Mouse (Mus musculus) kidney, adult 9 months (tissue): ENCODE data around the gene Oaz2.
A peak's percentile ranks its signal among the peaks of the same experiment; 100 is the strongest.
"Not testable (repeated sequence)": the region's sequence is repeated elsewhere in the genome, so short reads cannot be mapped to it uniquely, and the experiment has no call there.

ENCODE experiments used
- DNase-seq: peaks from one replicate; pipeline ENCODE4 v3.0.0; 2022

The Oaz2 gene

DNA sequence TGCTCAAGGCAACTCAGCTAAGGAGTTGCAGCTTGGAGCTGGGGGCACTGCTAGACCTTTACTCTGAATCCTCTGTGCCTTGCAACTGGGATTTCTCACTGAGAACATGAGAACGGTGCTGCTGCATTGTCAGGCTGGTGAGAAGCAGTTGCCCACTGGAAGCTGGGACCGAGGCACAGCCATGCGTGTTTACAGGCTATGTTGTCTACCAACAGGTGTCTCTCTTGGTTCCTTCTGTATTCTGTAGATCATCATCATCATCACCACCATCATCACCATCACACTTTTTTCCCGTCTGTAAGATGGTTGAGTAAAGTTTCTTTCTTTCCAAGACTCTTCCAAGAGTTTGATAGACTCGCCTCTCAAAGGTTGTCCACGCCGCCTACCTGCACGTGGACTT lies at the start of gene Oaz2:
Oaz2 (plus strand) TSS at position 301 of the 400 bp plus-strand sequence.
- no peak for DNase-seq

- DNase-seq = no peak
Observed at GRCm38 (mm10) chr9:65619311-65619710, 48.5 kb upstream of the Oaz2 start.

- no peak for DNase-seq
Observed at GRCm38 (mm10) chr9:65621196-65621595, 46.6 kb upstream of the Oaz2 start.

DNA sequence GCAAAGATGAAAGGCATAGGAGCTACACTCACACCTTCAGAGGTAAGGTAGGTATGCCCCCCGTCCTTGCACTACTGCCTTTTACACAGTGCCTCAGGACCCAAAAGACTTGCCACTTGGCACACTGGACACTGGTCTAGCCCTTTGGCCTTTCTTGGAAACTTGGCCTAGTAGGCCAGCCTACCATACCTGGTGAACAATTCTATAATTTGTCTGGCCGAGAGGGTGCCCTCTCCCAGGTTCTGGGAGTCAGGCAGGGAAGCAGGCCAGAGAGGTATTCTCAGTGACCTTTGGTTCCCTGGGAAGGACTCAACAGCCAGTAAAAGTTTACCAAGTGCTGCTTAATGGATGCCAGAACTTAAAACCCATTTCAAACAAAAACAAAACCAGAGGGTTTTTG lies 46.1 kb upstream of the Oaz2 start:
- peak; percentile 93 for DNase-seq

DNA sequence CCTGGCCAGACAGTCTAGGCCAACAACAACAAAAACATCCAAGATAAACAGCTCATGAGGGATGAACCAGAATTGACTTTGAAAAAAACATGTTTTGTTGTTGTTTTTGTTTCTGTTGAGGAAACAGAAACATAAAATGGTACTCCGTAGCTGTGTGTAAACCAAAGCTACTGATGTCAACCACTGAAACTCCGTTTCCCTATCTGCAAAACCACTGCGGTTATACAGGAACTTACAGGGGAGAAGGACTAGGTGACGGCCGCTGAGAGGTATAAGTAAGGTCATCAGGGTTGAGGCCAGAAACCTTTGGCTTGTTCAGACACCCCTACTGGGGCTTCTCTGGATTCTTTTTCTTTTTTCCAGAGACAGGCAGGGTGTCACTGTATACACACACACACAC lies 45.0 kb upstream of the Oaz2 start:
- no peak for DNase-seq

GRCm38 (mm10) chr9:65624266-65624665 lies 43.5 kb upstream of the Oaz2 start:
- peak; percentile 45 for DNase-seq

GRCm38 (mm10) chr9:65629025-65629766 lies 38.6 kb upstream of the Oaz2 start, which contains the start of gene Rbpms2:
TSS of gene Rbpms2 (plus strand) at chr9:65629648.
- DNase-seq = peak; percentile 75

GRCm38 (mm10) chr9:65629767-65630630 lies 37.8 kb upstream of the Oaz2 start:
- DNase-seq = peak; percentile 75

DNA sequence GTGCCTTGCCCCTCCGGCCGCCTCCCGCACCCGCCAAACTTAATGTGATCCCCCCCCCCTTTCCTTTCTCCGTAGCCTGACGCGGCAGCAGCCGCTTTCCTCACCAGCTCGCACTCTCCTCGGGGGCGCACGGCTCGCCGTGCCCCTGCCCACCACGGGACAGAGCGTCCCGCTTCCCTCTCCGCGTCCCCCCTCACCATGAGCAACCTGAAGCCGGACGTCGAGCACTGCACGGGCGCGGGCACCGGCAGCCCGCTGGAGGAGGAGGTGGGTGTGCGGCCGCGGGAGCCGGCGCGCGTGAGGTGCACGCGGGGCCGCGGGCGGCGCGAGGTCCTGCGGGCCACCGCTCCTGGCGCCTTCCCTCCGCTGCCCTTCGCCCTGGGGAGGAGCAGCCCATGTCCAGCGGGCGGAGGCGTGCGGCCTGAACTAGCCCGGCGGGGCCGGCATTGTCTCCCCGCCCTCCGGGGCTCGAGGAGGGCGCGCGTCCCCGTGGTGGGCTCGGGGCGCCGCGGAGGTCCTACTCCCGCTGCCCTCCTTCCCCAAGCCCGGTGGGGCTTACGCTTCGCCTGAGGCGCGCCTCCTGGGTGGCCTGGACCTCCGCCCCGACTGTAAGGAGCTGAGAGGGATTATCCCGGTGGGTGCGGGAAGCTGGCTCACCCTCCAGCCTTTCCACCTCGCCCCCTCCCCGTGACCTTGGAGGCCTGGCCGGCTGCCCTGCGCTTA lies 37.0 kb upstream of the Oaz2 start:
- peak; percentile 76 for DNase-seq

DNA sequence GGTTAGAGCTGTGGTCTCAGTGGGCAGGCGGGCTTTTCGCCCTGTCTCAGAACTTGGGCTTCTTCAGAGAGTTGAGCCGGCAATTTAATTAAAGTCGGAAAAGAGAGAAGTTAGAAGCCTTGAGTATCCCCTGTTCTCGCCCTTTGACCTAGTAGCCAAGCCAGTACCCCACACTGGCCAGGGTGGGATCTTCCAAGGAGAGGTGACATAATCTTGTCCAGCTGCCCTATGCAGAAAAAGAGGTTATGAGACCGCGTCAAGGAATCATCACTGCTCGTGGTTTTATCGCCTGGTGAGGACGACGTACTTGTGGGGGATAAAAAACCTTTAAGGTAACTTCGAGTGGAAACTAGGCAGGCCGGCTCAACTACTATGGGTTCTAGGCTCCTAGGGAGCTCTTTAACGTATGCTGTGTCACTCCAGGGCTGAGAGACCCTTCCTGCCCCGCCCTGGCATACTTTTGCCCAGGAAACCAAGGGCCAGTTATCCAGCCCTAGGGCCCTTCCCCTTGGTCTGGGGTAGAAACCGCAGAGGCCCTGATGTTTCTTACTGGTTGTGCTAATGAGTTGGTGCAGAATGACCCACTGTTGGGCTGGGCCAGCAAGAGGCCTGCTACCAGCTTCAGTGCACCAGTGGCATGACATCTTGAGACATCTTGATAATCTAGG lies 36.3 kb upstream of the Oaz2 start:
- DNase-seq = no peak

GRCm38 (mm10) chr9:65635766-65636165 lies 32.0 kb upstream of the Oaz2 start:
- DNase-seq = no peak

DNA sequence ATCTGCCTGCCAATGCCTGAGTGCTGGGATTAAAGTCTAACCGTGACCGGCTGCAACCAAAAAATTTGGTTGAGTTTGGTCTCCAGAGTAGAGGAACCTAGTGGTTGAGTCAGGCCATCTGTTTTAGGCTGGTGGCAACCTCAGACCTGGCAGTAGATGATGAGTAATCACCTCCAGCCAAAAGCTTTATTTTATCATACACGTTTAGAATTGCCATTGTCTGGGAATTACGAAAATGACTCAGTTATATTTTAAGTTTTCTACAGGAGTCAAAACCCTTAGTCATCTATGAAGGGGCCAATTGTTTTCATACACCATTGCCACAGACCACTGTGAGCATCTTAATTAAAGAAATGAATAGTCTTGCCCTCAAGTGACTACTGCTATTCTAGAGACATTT lies 30.9 kb upstream of the Oaz2 start:
- DNase-seq = no peak

- peak; percentile 33 for DNase-seq
Observed at GRCm38 (mm10) chr9:65639065-65639464, 28.7 kb upstream of the Oaz2 start.

- DNase-seq = peak; percentile 44
Observed at GRCm38 (mm10) chr9:65640838-65641410, 26.9 kb upstream of the Oaz2 start.

- no peak for DNase-seq
Observed at GRCm38 (mm10) chr9:65641446-65642052, 26.3 kb upstream of the Oaz2 start.

- DNase-seq = no peak
Observed at GRCm38 (mm10) chr9:65642546-65642945, 25.3 kb upstream of the Oaz2 start.

DNA sequence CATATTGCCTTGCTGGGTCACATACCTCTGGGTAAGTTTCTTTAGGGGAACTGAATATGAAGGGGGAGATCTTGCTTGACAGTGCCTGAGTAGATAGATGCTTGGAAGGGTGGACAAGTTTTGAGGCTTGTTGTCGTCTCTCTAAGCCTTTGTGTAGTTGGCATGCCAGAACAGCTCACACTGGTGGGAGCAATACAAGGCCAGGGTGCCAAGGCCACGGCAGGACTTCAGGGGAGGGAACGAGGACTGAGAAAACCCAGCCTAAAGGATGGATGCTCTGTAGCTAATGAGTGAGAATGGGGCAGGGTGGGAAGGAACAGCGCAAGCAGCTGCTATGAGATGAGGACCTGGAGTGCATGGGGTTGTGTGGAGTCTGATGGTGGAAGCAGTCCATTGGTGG lies 22.8 kb upstream of the Oaz2 start:
- DNase-seq = no peak

DNA sequence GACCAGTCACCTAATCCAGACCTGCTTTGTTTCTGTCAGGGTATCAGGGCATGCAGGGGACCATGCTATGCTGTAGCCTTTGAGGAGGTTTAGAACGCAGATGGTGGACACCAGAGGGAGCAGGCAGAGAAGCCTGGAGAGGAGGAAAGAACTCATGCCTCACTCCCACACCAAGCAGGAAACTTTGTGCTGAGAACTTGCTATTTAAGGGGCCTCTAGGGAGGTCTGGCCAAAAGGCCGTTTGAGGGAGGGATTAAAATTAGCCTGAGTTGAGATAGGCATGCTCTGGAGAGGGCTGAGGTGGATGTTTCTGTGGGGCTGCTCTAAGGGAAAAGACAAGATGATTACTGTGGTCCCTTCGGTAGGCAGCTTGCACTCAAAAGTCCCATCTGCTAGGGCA lies 21.8 kb upstream of the Oaz2 start:
- no peak for DNase-seq

- no peak for DNase-seq
Observed at GRCm38 (mm10) chr9:65646782-65647181, 21.0 kb upstream of the Oaz2 start.

- DNase-seq = no peak
Observed at GRCm38 (mm10) chr9:65648730-65649129, 19.1 kb upstream of the Oaz2 start.

GRCm38 (mm10) chr9:65649997-65650396 lies 17.8 kb upstream of the Oaz2 start:
- no peak for DNase-seq

DNA sequence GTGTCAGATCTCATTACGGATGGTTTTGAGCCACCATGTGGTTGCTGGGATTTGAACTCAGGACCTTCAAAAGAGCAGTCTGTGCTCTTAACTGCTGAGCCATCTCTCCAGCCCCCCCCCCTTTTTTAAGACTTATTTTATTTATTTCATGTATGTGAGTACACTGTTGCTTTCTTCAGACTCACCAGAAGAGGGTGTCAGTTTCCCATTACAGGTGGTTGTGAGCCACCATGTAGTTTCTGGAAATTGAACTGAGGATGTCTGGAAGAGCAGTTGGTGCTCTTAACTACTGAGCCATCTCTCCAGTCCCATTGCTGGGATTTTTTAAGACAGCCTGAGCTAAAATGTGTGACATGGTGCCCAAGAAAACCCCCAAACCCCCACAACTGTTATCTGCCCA lies 15.8 kb upstream of the Oaz2 start:
- not testable (repeated sequence) for DNase-seq
